Mouse (Mus musculus): Measurements from ENCODE around the gene Trabd2b. TPM values are rescaled to one million over a fixed set of nuclear protein-coding genes. Genes with fewer than 3 reads are reported as not detected.

Gene Trabd2b
- polyA plus RNA-seq, 1 experiment from 2014 or later: 1.00 TPM

DNA sequence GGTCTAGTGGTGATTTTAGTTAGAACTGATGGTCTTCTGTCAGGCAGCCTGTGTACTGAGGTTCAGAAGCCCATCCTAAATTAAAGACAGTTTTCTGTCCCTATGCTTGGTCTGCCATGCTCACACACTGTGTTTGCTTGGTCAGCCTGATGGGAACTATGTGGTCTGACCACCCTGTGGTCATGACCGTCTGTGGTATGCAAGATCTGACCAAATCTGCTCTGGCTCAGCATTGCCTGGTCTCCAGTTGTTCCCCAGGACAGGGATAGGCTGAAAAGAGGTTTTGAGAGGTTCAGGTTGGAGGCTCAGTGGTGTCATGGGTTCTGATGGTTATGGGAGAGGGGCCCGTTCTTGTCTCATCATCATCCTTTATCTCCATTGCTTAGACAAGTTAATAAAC is 13.6 kb downstream of the Trabd2b start:
- Histone ChIP-seq H3K27me3 (no peaks in the 10 kb centered on the region), H3K9me3 (no peaks in the 10 kb centered on the region), H3K4me2 (no peak overlapping the region), H3K36me3 (replicated peaks) (no peaks in the 10 kb centered on the region), H3K4me3 (replicated peaks) (no peak overlapping the region), H3K9ac (no peak overlapping the region), H3K4me1 (peaks cover 4% of the 10 kb centered on the region; the same call in 1 of the 2 replicates), H3K27ac (no peak overlapping the region)
- 81% methylated on average over 2 of the region's 2 CpGs for WGBS
- no peak for ATAC-seq (ENCODE audit: low FRiP score)

DNA sequence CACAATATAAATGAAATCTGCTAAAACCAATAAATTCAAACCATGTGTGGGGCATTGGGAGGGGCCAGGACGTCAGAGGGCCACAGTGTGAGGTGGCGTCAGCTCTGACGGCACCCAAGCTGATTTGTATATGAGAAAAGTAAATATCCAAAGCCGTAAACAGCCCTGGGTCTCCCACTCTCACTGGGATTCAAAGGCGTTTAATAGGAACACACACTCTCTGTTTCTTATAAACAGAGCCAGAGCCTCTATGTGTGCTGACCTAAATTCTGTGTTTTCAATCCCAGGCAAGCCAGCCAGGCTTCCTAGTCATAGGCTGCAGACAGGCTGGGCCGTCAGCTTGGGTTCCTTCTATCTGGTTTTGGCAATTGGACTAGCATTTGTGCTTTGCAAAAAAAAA is 16.6 kb downstream of the Trabd2b start:
- Histone ChIP-seq H3K9ac (no peak overlapping the region), H3K36me3 (replicated peaks) (no peaks in the 10 kb centered on the region), H3K4me2 (no peak overlapping the region), H3K27ac (no peak overlapping the region), H3K4me3 (replicated peaks) (no peak overlapping the region), H3K9me3 (no peaks in the 10 kb centered on the region), H3K27me3 (no peaks in the 10 kb centered on the region), H3K4me1 (peaks cover 3% of the 10 kb centered on the region; the same call in 1 of the 2 replicates)
- 73% methylated on average over 6 of the region's 6 CpGs for WGBS
- no peak for ATAC-seq (ENCODE audit: low FRiP score)

DNA sequence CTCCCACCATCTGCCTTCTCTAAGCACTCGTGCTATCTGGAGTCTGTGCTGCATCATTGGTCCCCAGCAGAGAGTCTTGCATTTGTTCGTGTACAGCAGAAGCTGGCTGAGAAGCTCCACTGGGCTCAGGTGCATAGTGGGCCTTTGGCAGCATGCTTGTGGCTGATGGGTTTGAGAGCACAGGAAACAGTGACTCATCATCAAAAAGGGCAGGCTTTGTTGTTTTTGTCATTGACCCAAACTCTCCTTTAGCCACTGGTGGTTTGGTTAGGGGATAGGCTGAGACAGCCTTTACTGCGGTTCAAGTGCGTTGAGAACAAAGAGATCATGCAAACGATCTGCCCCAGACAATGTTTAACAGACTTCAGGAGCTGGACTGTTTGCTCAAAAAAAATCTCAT is 19.3 kb downstream of the Trabd2b start:
- H3K9me3 ChIP-seq: no peaks in the 10 kb centered on the region
- no peak overlapping the region for H3K4me3 ChIP-seq (replicated peaks)
- no peak overlapping the region for H3K9ac ChIP-seq
- no peaks in the 10 kb centered on the region for H3K27me3 ChIP-seq
- 62% methylated on average over 5 of the region's 5 CpGs for WGBS
- no peak for ATAC-seq (ENCODE audit: low FRiP score)
- H3K4me2 ChIP-seq: no peak overlapping the region
- peaks cover 3% of the 10 kb centered on the region; the same call in 1 of the 2 replicates for H3K4me1 ChIP-seq
- H3K36me3 ChIP-seq (replicated peaks): no peaks in the 10 kb centered on the region
- H3K27ac ChIP-seq: no peak overlapping the region

DNA sequence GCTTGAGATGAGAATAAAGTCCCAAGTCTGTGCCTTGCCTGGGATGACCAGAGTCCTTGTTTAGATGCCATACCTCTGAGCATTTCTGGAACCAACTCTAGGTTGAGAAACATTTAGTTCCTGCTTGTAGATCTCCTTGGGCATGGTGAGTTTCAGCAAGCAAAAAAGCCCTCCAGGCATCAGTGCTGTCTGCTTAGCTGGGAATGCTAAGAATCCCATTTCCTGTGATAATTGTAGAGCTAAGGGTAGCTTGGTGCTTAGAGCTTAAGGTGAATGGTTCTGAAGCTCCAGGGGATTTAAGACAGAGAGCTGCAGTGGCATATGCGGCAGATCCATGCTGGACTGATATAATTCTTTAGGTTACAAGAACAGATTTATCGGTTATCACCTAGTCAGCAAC is 26.2 kb downstream of the Trabd2b start:
- H3K27me3 ChIP-seq: no peaks in the 10 kb centered on the region
- no peaks in the 10 kb centered on the region for H3K36me3 ChIP-seq (replicated peaks)
- no peak overlapping the region for H3K9ac ChIP-seq
- no peaks in the 10 kb centered on the region for H3K9me3 ChIP-seq
- 88% methylated on average over 2 of the region's 2 CpGs for WGBS
- H3K4me1 ChIP-seq: no peaks in the 10 kb centered on the region
- no peak overlapping the region for H3K27ac ChIP-seq
- no peak for ATAC-seq (ENCODE audit: low FRiP score)
- no peak overlapping the region for H3K4me2 ChIP-seq
- no peak overlapping the region for H3K4me3 ChIP-seq (replicated peaks)

DNA sequence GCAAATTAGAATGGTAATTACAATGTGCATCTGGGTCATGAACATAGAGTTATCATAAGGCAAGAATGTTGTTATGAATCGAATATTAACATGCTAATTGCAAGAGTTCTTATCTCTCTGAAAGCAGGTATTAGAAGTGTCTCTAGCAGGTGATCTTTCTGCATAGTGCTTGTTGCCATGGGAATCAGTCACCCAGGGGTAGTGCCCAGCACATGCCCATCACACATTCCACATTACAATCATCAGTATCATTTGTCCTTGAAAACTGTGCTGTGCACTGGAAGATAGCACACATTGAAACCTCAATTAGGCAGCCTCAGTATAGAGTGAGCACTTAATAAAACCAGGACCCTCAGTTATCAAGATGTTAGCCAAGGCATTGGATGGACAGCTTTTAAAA is 26.9 kb downstream of the Trabd2b start:
- no peak overlapping the region for H3K4me2 ChIP-seq
- H3K9ac ChIP-seq: no peak overlapping the region
- no peaks in the 10 kb centered on the region for H3K9me3 ChIP-seq
- no peak overlapping the region for H3K4me3 ChIP-seq (replicated peaks)
- no peak for ATAC-seq (ENCODE audit: low FRiP score)
- no peaks in the 10 kb centered on the region for H3K36me3 ChIP-seq (replicated peaks)
- H3K27ac ChIP-seq: no peak overlapping the region
- H3K27me3 ChIP-seq: no peaks in the 10 kb centered on the region
- WGBS: 84% methylated on average over 1 of the region's 1 CpGs
- H3K4me1 ChIP-seq: no peaks in the 10 kb centered on the region

DNA sequence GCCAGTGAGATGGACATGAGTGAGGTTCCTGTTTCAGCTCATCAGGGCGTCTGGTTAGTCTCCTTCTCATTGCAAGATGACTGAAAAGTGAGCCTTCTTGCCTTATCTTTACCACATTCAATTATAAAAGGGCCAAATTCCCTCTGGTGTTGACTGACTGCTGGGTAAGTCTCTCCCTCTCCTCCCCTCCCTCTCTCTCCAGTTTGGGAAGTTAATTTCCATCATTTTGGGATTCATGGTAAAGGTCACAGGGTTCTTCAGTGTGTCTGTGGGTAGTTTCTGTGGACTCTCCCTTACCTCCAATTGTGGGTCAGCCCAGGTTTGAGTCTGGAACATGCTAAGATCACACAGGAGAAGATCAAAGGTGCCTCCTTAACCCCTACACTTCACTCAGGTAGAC is 28.2 kb downstream of the Trabd2b start:
- Histone ChIP-seq H3K27ac (no peak overlapping the region), H3K4me1 (no peaks in the 10 kb centered on the region), H3K4me2 (no peak overlapping the region), H3K27me3 (no peaks in the 10 kb centered on the region), H3K36me3 (replicated peaks) (no peaks in the 10 kb centered on the region), H3K4me3 (replicated peaks) (no peak overlapping the region), H3K9ac (no peak overlapping the region), H3K9me3 (no peaks in the 10 kb centered on the region)
- 83% methylated on average over 1 of the region's 1 CpGs for WGBS
- no peak for ATAC-seq (ENCODE audit: low FRiP score)

DNA sequence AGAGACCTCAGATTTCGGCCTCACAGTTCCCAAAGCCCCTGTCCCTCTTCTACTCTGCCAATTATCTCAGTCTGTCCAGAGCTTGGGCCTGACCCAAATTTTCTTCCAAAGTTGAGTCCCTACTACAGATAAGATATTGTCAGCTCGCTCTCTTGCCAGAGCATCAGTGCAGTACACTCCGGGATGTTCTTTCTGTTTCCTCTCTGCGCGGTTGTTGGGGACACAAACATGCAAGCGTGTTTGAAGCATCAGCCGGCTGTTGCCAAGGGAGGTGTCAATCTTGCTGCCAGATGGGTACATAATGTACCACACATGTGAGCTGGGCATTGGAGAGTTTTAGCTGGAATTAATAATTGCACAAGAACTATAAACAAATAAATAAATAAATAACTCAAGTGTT is 28.9 kb downstream of the Trabd2b start:
- Histone ChIP-seq H3K4me2 (no peak overlapping the region), H3K4me1 (no peaks in the 10 kb centered on the region), H3K27me3 (no peaks in the 10 kb centered on the region), H3K4me3 (replicated peaks) (no peak overlapping the region), H3K27ac (no peak overlapping the region), H3K9ac (no peak overlapping the region), H3K36me3 (replicated peaks) (no peaks in the 10 kb centered on the region), H3K9me3 (no peaks in the 10 kb centered on the region)
- WGBS: 89% methylated on average over 7 of the region's 7 CpGs
- ATAC-seq (ENCODE audit: low FRiP score): no peak

DNA sequence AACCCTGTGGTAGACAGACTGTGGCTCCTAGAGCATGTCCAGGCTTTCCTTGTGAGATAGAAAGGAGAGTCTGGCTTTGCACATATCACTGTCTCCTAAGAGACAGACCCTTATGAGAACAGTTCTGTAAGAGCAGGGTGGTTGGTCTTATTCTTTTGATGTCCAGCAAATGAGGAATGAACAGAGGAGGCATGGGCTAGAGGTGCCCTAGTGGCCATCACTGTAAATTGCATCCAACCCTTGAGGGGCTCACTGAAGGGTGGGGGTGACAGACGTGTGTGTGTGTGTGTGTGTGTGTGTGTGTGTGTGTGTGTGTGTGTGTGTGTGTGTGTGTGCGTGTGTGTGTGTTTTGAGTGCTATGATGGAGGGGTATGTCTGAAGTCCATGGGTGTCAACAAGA is 32.2 kb downstream of the Trabd2b start:
- Histone ChIP-seq H3K36me3 (replicated peaks) (no peaks in the 10 kb centered on the region), H3K4me2 (no peak overlapping the region), H3K9me3 (no peaks in the 10 kb centered on the region), H3K4me3 (replicated peaks) (no peak overlapping the region), H3K4me1 (no peaks in the 10 kb centered on the region), H3K27me3 (no peaks in the 10 kb centered on the region), H3K9ac (no peak overlapping the region), H3K27ac (no peak overlapping the region)
- whole genome bisulfite sequencing: 68% methylated on average over 2 of the region's 2 CpGs
- ATAC-seq (ENCODE audit: low FRiP score): no peak

DNA sequence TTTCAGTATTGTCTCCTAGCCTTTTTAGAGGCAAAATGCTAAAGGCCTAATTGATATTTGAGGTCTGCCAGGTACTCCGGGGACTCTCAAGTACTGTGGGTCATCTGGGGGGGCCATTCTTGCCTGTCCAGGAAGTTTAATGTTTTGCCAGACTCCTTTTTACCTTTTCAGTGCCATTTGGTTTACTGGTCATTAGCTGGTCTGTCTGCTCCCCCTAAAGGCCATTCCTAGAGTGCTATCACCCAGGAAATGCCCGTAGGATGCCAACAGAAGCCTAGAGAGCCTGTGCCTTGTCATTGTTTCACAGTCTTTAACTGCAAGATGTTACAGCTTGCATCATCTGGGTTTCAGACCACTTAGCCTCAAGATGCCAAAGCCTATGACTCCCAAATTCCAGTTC is 35.7 kb downstream of the Trabd2b start:
- H3K27ac ChIP-seq: no peak overlapping the region
- H3K4me3 ChIP-seq (replicated peaks): no peak overlapping the region
- no peak overlapping the region for H3K9ac ChIP-seq
- ATAC-seq (ENCODE audit: low FRiP score): no peak
- H3K9me3 ChIP-seq: no peaks in the 10 kb centered on the region
- H3K4me1 ChIP-seq: no peaks in the 10 kb centered on the region
- no peaks in the 10 kb centered on the region for H3K27me3 ChIP-seq
- H3K36me3 ChIP-seq (replicated peaks): no peaks in the 10 kb centered on the region
- no peak overlapping the region for H3K4me2 ChIP-seq
- 76% methylated on average over 2 of the region's 2 CpGs for WGBS

DNA sequence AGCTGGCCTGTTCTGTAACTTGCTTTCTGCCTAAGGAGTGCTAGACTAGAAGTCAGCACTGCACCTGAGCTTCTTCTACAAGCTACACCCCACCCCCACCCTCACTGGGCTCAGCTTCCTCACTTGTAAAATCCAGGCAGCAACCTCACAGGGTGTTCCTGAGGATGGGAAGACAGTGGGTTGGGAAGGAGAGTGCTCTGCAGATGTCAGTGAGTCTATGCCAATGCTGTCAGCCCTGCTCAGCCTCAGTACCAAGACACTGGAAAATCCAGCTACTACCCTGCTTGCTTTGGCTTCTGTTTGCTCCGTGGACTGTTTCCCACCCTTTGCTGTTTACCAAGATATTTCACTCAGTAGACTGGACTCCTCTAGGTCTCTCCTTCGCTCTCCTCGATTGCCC is 36.1 kb downstream of the Trabd2b start:
- no peak overlapping the region for H3K4me2 ChIP-seq
- H3K27ac ChIP-seq: no peak overlapping the region
- no peak for ATAC-seq (ENCODE audit: low FRiP score)
- H3K4me1 ChIP-seq: no peaks in the 10 kb centered on the region
- H3K4me3 ChIP-seq (replicated peaks): no peak overlapping the region
- no peaks in the 10 kb centered on the region for H3K27me3 ChIP-seq
- no peaks in the 10 kb centered on the region for H3K9me3 ChIP-seq
- no peaks in the 10 kb centered on the region for H3K36me3 ChIP-seq (replicated peaks)
- WGBS: 89% methylated on average over 3 of the region's 3 CpGs
- no peak overlapping the region for H3K9ac ChIP-seq

DNA sequence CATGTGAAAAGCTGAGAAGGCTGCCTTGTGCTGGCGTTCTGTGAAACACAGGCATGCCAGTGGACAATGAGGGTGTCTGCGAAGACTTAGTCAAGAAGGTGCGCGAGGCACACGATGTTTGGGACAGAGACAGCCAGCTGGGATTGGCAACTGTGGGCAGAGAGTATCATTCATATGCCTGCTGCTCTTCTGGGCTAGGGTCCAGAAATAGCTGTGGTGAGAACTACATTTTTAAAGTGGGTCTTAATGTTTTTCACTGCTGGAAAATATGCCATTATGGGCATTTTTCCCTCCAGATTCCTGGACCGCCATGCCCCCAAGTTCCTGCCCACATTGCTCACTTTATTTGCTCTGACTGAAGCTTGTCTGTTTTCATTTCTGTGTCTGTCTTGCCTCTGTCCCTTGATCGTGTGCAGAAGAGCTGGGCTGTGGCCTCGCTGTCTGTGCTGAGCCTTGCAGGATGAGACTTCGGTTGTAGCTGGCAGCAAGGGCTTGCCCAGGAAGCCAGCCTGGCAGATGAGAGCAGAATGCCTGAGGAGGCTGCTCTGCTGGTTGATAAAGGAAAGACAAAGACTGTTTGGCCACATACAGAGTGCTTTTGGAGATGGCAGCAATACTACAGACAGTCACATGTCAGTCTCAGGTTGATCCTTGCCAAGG is 42.0 kb downstream of the Trabd2b start:
- no peaks in the 10 kb centered on the region for H3K4me1 ChIP-seq
- H3K27ac ChIP-seq: no peak overlapping the region
- H3K4me3 ChIP-seq (replicated peaks): no peak overlapping the region
- H3K9ac ChIP-seq: no peak overlapping the region
- WGBS: 88% methylated on average over 9 of the region's 9 CpGs
- no peaks in the 10 kb centered on the region for H3K36me3 ChIP-seq (replicated peaks)
- H3K27me3 ChIP-seq: no peaks in the 10 kb centered on the region
- no peak for ATAC-seq (ENCODE audit: low FRiP score)
- H3K4me2 ChIP-seq: no peak overlapping the region
- no peaks in the 10 kb centered on the region for H3K9me3 ChIP-seq

DNA sequence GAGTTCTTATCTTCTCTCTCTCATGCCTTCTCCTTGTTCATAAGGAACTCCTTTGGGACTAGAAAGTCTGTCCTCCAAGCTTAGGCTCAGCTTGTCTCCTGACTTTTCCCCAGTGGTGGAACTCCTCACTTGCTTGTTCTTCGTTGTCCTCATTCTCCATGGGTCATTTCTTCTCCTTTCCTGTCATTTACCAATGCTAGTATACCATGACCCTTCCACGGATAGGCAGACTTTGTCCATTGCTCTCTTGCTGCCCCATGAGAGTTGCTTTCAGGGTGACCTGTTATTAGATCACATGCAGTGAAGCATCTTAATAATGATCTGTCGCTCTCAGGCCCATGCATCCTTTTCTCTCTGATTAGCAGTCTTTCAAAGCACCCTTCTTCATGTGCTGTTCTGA is 46.6 kb downstream of the Trabd2b start:
- Histone ChIP-seq H3K27me3 (no peaks in the 10 kb centered on the region), H3K9me3 (no peaks in the 10 kb centered on the region), H3K4me2 (no peak overlapping the region), H3K4me3 (replicated peaks) (no peak overlapping the region), H3K4me1 (no peaks in the 10 kb centered on the region), H3K36me3 (replicated peaks) (no peaks in the 10 kb centered on the region), H3K9ac (no peak overlapping the region), H3K27ac (no peak overlapping the region)
- WGBS: 71% methylated on average over 3 of the region's 3 CpGs
- ATAC-seq (ENCODE audit: low FRiP score): no peak

DNA sequence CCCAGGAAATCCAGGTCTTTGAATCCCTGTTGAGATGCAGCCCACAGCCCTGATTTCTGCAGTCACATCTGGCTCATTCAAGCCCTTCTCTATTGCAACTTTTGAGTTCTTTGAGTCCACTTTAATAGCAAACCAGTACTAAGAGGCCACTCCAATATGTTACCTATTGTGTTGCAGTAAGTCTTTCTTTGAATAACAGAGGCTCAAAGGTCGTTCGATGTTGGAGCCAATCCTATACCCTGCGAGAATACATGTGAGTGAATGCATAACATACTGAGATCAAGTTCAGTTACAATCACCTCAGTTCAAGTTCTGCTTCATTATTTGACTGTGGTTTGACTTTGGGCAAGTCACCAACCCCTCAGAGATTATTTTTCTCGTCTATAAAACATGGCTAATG is 47.5 kb downstream of the Trabd2b start:
- WGBS: 76% methylated on average over 4 of the region's 4 CpGs
- Histone ChIP-seq H3K36me3 (replicated peaks) (no peaks in the 10 kb centered on the region), H3K4me3 (replicated peaks) (no peak overlapping the region), H3K4me1 (no peaks in the 10 kb centered on the region), H3K9ac (no peak overlapping the region), H3K9me3 (no peaks in the 10 kb centered on the region), H3K27me3 (no peaks in the 10 kb centered on the region), H3K27ac (no peak overlapping the region), H3K4me2 (no peak overlapping the region)
- no peak for ATAC-seq (ENCODE audit: low FRiP score)

Data from forebrain, embryonic 12.5 days (tissue).